Mouse (Mus musculus): ENCODE results near the gene Atp5d. TPM values are rescaled to one million over a fixed set of nuclear protein-coding genes. Genes with fewer than 3 reads are reported as not detected.

The Atp5d gene
- polyA plus RNA-seq, 1 experiment, result 1,163 TPM

DNA sequence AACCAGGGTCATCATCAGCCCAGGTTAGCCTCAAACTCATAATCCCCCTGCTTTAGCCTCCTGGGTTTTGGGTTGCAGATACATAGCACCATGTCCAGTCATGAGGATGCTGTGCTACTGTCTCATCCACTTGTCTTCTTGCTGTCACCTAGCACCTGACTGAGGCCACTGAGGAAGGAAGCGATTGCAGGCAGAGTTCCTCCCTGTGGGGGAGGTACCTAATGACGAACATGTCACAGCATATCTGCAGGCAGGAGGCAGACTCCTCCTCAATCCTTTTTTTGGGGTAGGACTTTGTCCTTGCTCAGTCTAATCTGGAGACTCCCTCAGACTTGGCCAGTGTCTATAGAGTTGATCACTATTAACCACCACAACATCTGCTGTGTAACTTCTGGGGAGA is 16.8 kb upstream of the Atp5d start:
- TF ChIP-seq CTCF (IDR thresholded peaks at IDR 0.05; ENCODE audit: borderline replicate concordance, control insufficient read depth, extremely low read depth, insufficient read depth, low read length, poor library complexity) (no peak), POLR2A (IDR thresholded peaks at IDR 0.05; ENCODE audit: control insufficient read depth, extremely low read depth, insufficient read depth, low read length, poor library complexity) (no peak)
- H3K27ac ChIP-seq (ENCODE audit: control insufficient read depth, insufficient read depth, low read length), result no peak overlapping the region
- peaks cover 8% of the 10 kb centered on the region for H3K36me3 ChIP-seq (ENCODE audit: control insufficient read depth, insufficient read depth, low read length)
- no peak for DNase-seq
- H3K4me1 ChIP-seq (replicated peaks; ENCODE audit: control insufficient read depth, insufficient read depth, low read length), result peaks cover 24% of the 10 kb centered on the region
- no peak overlapping the region for H3K4me3 ChIP-seq (ENCODE audit: control insufficient read depth, insufficient read depth, low read length)
- 80% methylated on average over 2 of the region's 2 CpGs for WGBS
- H3K27me3 ChIP-seq (ENCODE audit: control insufficient read depth, insufficient read depth, low read length), result no peaks in the 10 kb centered on the region

DNA sequence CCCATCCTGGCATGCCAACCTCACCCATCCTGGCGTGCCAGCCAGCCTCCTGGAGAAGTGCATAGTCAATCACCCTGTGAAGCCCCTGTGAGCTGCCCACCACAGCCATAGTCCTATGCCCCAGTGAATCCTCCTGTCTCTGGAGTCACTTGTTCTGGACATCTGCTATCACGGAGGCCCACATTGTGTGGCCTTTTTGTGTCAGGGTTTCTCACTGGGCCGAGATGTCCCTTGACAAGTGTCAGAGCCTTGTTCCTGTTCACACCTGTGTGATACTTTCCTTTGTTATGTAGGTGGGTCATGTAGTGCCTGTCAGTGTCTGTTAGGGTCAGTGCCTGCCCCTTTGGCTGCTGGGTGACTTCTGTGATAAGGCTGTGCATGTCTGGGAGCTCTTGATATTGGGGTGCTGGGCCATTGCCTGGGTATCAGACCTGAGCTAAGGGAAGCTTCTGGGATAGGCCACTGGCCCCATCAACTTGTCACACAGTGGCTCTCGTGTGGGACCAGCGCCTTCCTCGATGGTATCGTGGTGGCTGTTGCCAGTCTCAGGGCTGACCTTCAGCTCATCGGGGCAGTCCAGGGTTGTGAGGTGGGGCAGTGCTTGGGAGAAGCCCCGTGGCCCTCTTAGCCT is 14.4 kb upstream of the Atp5d start:
- no peak overlapping the region for H3K4me3 ChIP-seq (ENCODE audit: control insufficient read depth, insufficient read depth, low read length)
- H3K36me3 ChIP-seq (ENCODE audit: control insufficient read depth, insufficient read depth, low read length), result peaks cover 25% of the 10 kb centered on the region
- WGBS, result 99% methylated on average over 9 of the region's 9 CpGs
- no peak for DNase-seq
- TF ChIP-seq POLR2A (IDR thresholded peaks at IDR 0.05; ENCODE audit: control insufficient read depth, extremely low read depth, insufficient read depth, low read length, poor library complexity) (no peak), CTCF (IDR thresholded peaks at IDR 0.05; ENCODE audit: borderline replicate concordance, control insufficient read depth, extremely low read depth, insufficient read depth, low read length, poor library complexity) (no peak)
- H3K4me1 ChIP-seq (replicated peaks; ENCODE audit: control insufficient read depth, insufficient read depth, low read length), result 0 out of 2 replicates have a peak, but pooled peaks cover 1% of the 10 kb centered on the region
- no peaks in the 10 kb centered on the region for H3K27me3 ChIP-seq (ENCODE audit: control insufficient read depth, insufficient read depth, low read length)
- H3K27ac ChIP-seq (ENCODE audit: control insufficient read depth, insufficient read depth, low read length), result no peak overlapping the region

DNA sequence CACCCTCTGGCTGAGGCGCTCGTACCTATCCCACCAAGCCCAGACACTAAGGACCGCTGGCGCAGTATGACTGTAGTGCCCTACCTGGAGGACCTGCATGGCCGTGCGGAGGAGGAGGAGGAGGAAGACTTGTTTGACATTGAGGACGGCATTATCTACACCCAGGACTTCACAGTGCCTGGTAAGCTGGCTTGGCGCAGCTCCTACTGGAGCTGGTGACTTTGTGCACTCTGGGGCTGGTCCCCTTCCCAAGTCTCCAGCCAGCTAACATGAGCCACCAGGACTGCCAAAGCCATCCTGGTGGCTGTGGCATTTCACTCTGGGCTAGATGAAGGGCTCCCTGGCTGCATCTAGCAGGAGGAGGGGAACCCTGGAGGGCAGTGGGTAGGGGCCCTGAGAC is 10.5 kb upstream of the Atp5d start:
- Histone ChIP-seq H3K4me1 (replicated peaks; ENCODE audit: control insufficient read depth, insufficient read depth, low read length) (no peaks in the 10 kb centered on the region), H3K27me3 (ENCODE audit: control insufficient read depth, insufficient read depth, low read length) (no peaks in the 10 kb centered on the region), H3K27ac (ENCODE audit: control insufficient read depth, insufficient read depth, low read length) (no peak overlapping the region), H3K36me3 (ENCODE audit: control insufficient read depth, insufficient read depth, low read length) (peaks cover 50% of the 10 kb centered on the region), H3K4me3 (ENCODE audit: control insufficient read depth, insufficient read depth, low read length) (no peak overlapping the region)
- DNase-seq, result no peak
- TF ChIP-seq CTCF (IDR thresholded peaks at IDR 0.05; ENCODE audit: borderline replicate concordance, control insufficient read depth, extremely low read depth, insufficient read depth, low read length, poor library complexity) (no peak), POLR2A (IDR thresholded peaks at IDR 0.05; ENCODE audit: control insufficient read depth, extremely low read depth, insufficient read depth, low read length, poor library complexity) (no peak)
- WGBS, result 96% methylated on average over 8 of the region's 8 CpGs

DNA sequence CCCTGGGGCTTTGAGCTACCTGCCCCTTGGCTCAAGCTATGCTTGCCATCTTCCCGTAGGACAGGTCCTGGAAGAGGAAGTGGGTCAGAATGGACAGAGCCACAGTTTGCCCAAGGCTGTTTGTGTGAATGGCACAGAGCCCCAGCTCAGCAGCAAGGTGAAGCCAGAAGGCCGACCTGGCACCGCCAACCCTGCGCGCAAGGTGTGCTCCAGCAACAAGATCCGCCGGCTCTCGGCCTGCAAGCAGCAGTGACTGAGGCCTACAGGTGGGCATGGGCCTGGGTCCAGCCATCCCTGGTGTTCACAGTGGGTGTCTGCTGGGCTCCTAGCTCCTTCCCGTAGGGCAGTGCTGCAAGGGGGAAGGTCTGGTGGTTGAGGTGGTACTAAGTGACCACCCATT is 8.6 kb upstream of the Atp5d start:
- no peak overlapping the region for H3K27ac ChIP-seq (ENCODE audit: control insufficient read depth, insufficient read depth, low read length)
- H3K4me1 ChIP-seq (replicated peaks; ENCODE audit: control insufficient read depth, insufficient read depth, low read length), result peaks cover 7% of the 10 kb centered on the region; the same call in 1 of the 2 replicates
- TF ChIP-seq CTCF (IDR thresholded peaks at IDR 0.05; ENCODE audit: borderline replicate concordance, control insufficient read depth, extremely low read depth, insufficient read depth, low read length, poor library complexity), result no peak
- no peak for TF ChIP-seq POLR2A (IDR thresholded peaks at IDR 0.05; ENCODE audit: control insufficient read depth, extremely low read depth, insufficient read depth, low read length, poor library complexity)
- no peak for DNase-seq
- H3K36me3 ChIP-seq (ENCODE audit: control insufficient read depth, insufficient read depth, low read length), result peaks cover 50% of the 10 kb centered on the region
- 98% methylated on average over 9 of the region's 9 CpGs for WGBS
- no peak overlapping the region for H3K4me3 ChIP-seq (ENCODE audit: control insufficient read depth, insufficient read depth, low read length)
- H3K27me3 ChIP-seq (ENCODE audit: control insufficient read depth, insufficient read depth, low read length), result no peaks in the 10 kb centered on the region

DNA sequence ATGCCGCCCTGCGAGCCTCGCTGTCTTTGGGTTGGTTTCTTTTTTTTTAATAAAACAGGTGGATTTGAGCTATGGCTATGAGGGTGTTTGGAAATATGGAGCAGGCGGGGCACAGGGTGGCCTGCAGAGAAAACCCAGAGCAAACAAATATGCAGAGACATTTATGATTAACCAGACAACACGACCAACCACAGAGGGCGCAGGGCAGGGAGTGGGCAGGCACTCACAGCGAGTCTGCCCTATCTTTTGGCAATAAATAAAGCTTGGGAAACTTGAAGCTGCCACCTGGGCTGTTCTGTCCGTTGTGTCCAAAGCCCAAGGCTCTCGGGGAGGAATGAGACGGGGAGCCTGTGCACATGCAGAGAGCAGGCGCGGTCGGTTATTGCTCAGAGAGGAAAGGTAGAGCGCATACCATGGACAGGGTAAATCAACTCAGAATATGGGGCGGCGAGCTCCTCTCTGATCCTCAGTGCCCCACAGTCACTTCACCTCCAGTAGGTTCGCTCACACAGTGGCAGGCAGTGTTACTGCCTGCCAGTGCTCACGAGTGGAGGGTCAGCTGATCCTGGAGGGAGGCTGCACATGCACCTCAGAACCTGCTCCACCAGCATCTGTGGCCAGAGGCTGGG is 7.9 kb upstream of the Atp5d start:
- no peak overlapping the region for H3K27ac ChIP-seq (ENCODE audit: control insufficient read depth, insufficient read depth, low read length)
- no peak for DNase-seq
- 94% methylated on average over 18 of the region's 18 CpGs for WGBS
- no peaks in the 10 kb centered on the region for H3K27me3 ChIP-seq (ENCODE audit: control insufficient read depth, insufficient read depth, low read length)
- peaks cover 50% of the 10 kb centered on the region for H3K36me3 ChIP-seq (ENCODE audit: control insufficient read depth, insufficient read depth, low read length)
- no peak overlapping the region for H3K4me3 ChIP-seq (ENCODE audit: control insufficient read depth, insufficient read depth, low read length)
- no peak for TF ChIP-seq POLR2A (IDR thresholded peaks at IDR 0.05; ENCODE audit: control insufficient read depth, extremely low read depth, insufficient read depth, low read length, poor library complexity)
- no peak for TF ChIP-seq CTCF (IDR thresholded peaks at IDR 0.05; ENCODE audit: borderline replicate concordance, control insufficient read depth, extremely low read depth, insufficient read depth, low read length, poor library complexity)
- H3K4me1 ChIP-seq (replicated peaks; ENCODE audit: control insufficient read depth, insufficient read depth, low read length), result peaks cover 7% of the 10 kb centered on the region; the same call in 1 of the 2 replicates

DNA sequence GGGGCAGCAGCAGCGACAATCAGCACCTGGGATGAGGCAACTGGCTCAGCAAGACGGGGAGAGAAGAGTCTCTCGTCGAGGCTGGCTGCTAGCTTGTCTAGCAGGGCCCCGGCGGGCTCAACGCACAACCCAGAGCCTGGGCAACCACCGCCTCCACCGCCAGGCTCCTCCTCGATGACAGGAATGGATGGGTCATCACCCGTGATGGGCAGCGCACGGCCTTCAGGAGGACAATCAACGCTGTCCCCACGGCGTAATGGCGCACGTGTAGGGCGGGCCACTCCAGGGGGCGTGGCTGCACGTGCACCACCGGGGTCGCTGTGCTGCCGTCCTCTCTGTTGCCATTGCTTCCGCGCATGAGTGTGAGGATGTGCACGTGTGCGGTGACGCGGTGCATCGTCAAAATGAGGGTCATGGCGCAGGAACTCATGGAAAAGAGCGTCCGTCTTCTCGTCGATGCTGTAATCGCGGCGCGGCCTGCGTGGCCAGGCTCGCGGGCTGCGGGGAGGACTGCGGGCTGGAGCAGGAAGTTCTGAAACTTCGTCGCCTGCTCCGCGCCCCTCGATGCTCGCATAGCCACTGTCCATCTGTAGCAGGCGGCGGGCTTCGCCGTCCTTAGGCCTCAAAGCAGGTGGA is 7.0 kb upstream of the Atp5d start:
- DNase-seq, result no peak
- peaks cover 7% of the 10 kb centered on the region; the same call in 1 of the 2 replicates for H3K4me1 ChIP-seq (replicated peaks; ENCODE audit: control insufficient read depth, insufficient read depth, low read length)
- no peaks in the 10 kb centered on the region for H3K27me3 ChIP-seq (ENCODE audit: control insufficient read depth, insufficient read depth, low read length)
- TF ChIP-seq CTCF (IDR thresholded peaks at IDR 0.05; ENCODE audit: borderline replicate concordance, control insufficient read depth, extremely low read depth, insufficient read depth, low read length, poor library complexity) (no peak), POLR2A (IDR thresholded peaks at IDR 0.05; ENCODE audit: control insufficient read depth, extremely low read depth, insufficient read depth, low read length, poor library complexity) (no peak)
- WGBS, result 90% methylated on average over 55 of the region's 55 CpGs
- H3K4me3 ChIP-seq (ENCODE audit: control insufficient read depth, insufficient read depth, low read length), result no peak overlapping the region
- peaks cover 44% of the 10 kb centered on the region for H3K36me3 ChIP-seq (ENCODE audit: control insufficient read depth, insufficient read depth, low read length)
- no peak overlapping the region for H3K27ac ChIP-seq (ENCODE audit: control insufficient read depth, insufficient read depth, low read length)
